Mouse (Mus musculus) small intestine, adult 2 months (tissue): ENCODE data around the gene Gm45208. TPM values are rescaled to one million over a fixed set of nuclear protein-coding genes. Genes with fewer than 3 reads are reported as not detected.
"Not testable (repeated sequence)": the region's sequence is repeated elsewhere in the genome, so short reads cannot be mapped to it uniquely, and the experiment has no call there.

Experiments used
- H3K27ac ChIP-seq: fragments of 200-500 bp; 2 replicates; pipeline ENCODE4 v1.5.1; 2012; ENCODE audit warnings: low read depth, low read length, control low read depth, inconsistent platforms; ENCODE audit not compliant: insufficient read depth
- H3K27me3 ChIP-seq: fragments of 200-500 bp; 2 replicates; pipeline ENCODE4 v1.6.1; 2012; ENCODE audit warnings: mild to moderate bottlenecking, moderate library complexity, low read length, inconsistent platforms; ENCODE audit not compliant: control insufficient read depth, insufficient read depth
- H3K36me3 ChIP-seq: fragments of 200-500 bp; 2 replicates; pipeline ENCODE4 v1.6.1; 2012; ENCODE audit warnings: mild to moderate bottlenecking, low read length, control low read depth, inconsistent platforms; ENCODE audit not compliant: control insufficient read depth, insufficient read depth
- H3K4me1 ChIP-seq: fragments of 200-500 bp; 2 replicates; pipeline ENCODE4 v1.6.1; 2012; ENCODE audit warnings: low read length, inconsistent platforms, mixed read lengths; ENCODE audit not compliant: control insufficient read depth, insufficient read depth, insufficient read length
- H3K4me3 ChIP-seq: fragments of 200-500 bp; 2 replicates; pipeline ENCODE4 v1.5.1; 2012; ENCODE audit warnings: low read depth, mild to moderate bottlenecking, control low read depth, inconsistent platforms, low read length, moderate library complexity
- CTCF ChIP-seq: fragments of 200-500 bp; IDR thresholded peaks from 2 replicates; pipeline ENCODE4 v1.5.1; 2012; ENCODE audit warnings: low read depth, mild to moderate bottlenecking, control low read depth, inconsistent platforms, low read length, moderate library complexity, mixed read lengths; ENCODE audit not compliant: insufficient replicate concordance, insufficient read length; ENCODE audit errors: extremely low read depth
- POLR2A ChIP-seq: fragments of 200-500 bp; IDR thresholded peaks from 2 replicates; pipeline ENCODE4 v1.6.1; 2012; ENCODE audit warnings: low read depth, mild to moderate bottlenecking, control low read depth, inconsistent platforms, low read length, moderate library complexity
- WGBS: fragments of 180-500 bp; shearing (Covaris S2); methylation state at CpG from one replicate; pipeline ENCODE4 v1.1.7; 2018; 5-methylcytosine and 5-hydroxymethylcytosine counted together
- polyA plus RNA-seq: library from polyadenylated mRNA; depleted of rRNA; stranded (reverse); fragments of >200 nt; gene quantifications from 2 replicates; pipeline ENCODE4 v1.2.3, GENCODE M21; 2012

Gene Gm45208
- polyA plus RNA-seq, 1 experiment: 0.10 TPM

- TF ChIP-seq CTCF (no peak), POLR2A (peak; percentile 69)
- peaks cover 2% of the 10 kb centered on the region; the same call in 1 of the 2 replicates for H3K4me1 ChIP-seq
Observed at GRCm38 (mm10) chrX:7696954-7697381, 25.1 kb upstream of the Gm45208 start, which contains the start of gene Gpkow. Gene Gpkow, plus strand, starts transcription at chrX:7697131.

GRCm38 (mm10) chrX:7713764-7714134 lies 8.3 kb upstream of the Gm45208 start:
- WGBS: 7% methylated on average over 6 of the region's 12 CpGs
- H3K4me3 ChIP-seq: peak overlapping the region; percentile 51
- not testable (repeated sequence) for H3K27ac ChIP-seq, H3K27me3 ChIP-seq, H3K36me3 ChIP-seq, H3K4me1 ChIP-seq

More at GRCm38 (mm10) chrX:7696954-7697381, 25.1 kb upstream of the Gm45208 start, which contains the start of gene Gpkow:
- Histone ChIP-seq H3K27me3 (no peaks in the 10 kb centered on the region), H3K36me3 (peaks cover 5% of the 10 kb centered on the region), H3K4me3 (peak within 1 kb of the TSS; percentile 96), H3K27ac (peak within 1 kb of the TSS; percentile 62)
- 11% methylated on average over 33 of the region's 33 CpGs for WGBS

- not testable (repeated sequence) for H3K27me3 ChIP-seq, H3K36me3 ChIP-seq, H3K27ac ChIP-seq, H3K4me1 ChIP-seq
- WGBS: 10% methylated on average over 27 of the region's 60 CpGs
- H3K4me3 ChIP-seq: peak within 1 kb of the TSS; percentile 51
Observed at GRCm38 (mm10) chrX:7714135-7714899, 7.7 kb upstream of the Gm45208 start, which contains the start of gene Wdr45. Gene Wdr45, plus strand, starts transcription at chrX:7714333.

GRCm38 (mm10) chrX:7716058-7716457 lies 6.0 kb upstream of the Gm45208 start:
- H3K4me1 ChIP-seq, H3K4me3 ChIP-seq, H3K27me3 ChIP-seq, H3K36me3 ChIP-seq, H3K27ac ChIP-seq: not testable (repeated sequence)
- 56% methylated on average over 1 of the region's 1 CpGs for WGBS

- Histone ChIP-seq H3K36me3 (peaks cover 5% of the 10 kb centered on the region), H3K27me3 (no peaks in the 10 kb centered on the region), H3K4me3 (peak overlapping the region; percentile 96), H3K27ac (no peak overlapping the region; the same call in 1 of the 2 replicates), H3K4me1 (no peaks in the 10 kb centered on the region)
- TF ChIP-seq POLR2A (no peak; the same call in 1 of the 2 replicates), CTCF (no peak)
- WGBS: 16% methylated on average over 11 of the region's 11 CpGs
Observed at GRCm38 (mm10) chrX:7722282-7722611, 202 bp downstream of the Gm45208 start.

- Histone ChIP-seq H3K27ac (no peak overlapping the region), H3K4me1 (no peaks in the 10 kb centered on the region), H3K4me3 (peak overlapping the region; percentile 96; the same call in 1 of the 2 replicates), H3K36me3 (peaks cover 5% of the 10 kb centered on the region), H3K27me3 (no peaks in the 10 kb centered on the region)
- TF ChIP-seq CTCF (no peak), POLR2A (no peak)
- WGBS: 9% methylated on average over 4 of the region's 4 CpGs
Observed at GRCm38 (mm10) chrX:7722691-7723090, 646 bp downstream of the Gm45208 start.

- Histone ChIP-seq H3K27me3 (no peaks in the 10 kb centered on the region), H3K36me3 (peaks cover 5% of the 10 kb centered on the region), H3K4me1 (no peaks in the 10 kb centered on the region; the same call in 1 of the 2 replicates), H3K4me3 (no peak overlapping the region), H3K27ac (no peak overlapping the region)
- WGBS: 88% methylated on average over 7 of the region's 7 CpGs
- TF ChIP-seq CTCF (no peak), POLR2A (no peak)
Observed at GRCm38 (mm10) chrX:7724135-7724534, 2.1 kb downstream of the Gm45208 start.

- Histone ChIP-seq H3K4me3 (no peak overlapping the region), H3K4me1 (no peaks in the 10 kb centered on the region; the same call in 1 of the 2 replicates), H3K36me3 (peaks cover 5% of the 10 kb centered on the region), H3K27ac (no peak overlapping the region), H3K27me3 (no peaks in the 10 kb centered on the region)
- no peak for TF ChIP-seq POLR2A
- WGBS: 90% methylated on average over 12 of the region's 12 CpGs
Observed at GRCm38 (mm10) chrX:7725841-7726240, 3.8 kb downstream of the Gm45208 start.
